Mouse (Mus musculus): ENCODE measurements around the gene Tex30. TPM values are rescaled to one million over a fixed set of nuclear protein-coding genes. Genes with fewer than 3 reads are reported as not detected.
A peak's percentile ranks its signal among the peaks of the same experiment; 100 is the strongest.
"Not testable (repeated sequence)": the region's sequence is repeated elsewhere in the genome, so short reads cannot be mapped to it uniquely, and the experiment has no call there.

Tex30 gene
- total RNA-seq, 2 experiments from 2014 or later: 10.0 to 11.0 TPM

DNA sequence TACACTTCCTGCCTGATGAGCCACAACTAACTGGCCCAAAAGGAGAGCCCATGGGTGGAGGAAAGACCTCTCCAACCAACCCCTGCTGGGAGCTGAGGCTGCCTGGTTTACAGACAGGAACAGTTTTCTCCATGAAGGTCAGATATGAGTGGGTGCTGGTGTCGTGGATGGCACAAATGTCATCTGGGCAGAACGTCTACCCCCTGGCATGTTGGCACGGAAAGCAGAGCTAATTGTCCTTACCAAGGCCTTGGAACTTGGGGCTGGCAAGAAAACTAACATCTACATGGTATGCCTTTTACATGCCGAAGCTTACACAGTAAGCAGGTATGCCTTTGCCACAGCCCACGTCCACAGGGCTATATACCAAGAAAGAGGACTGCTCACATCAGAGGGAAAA is 56.6 kb downstream of the Tex30 start:
- not testable (repeated sequence) for DNase-seq
- intact Hi-C loops (cut with DNase I): loop anchor here (10.0 kb wide), 1 partner anchor 281 kb away; no protein-coding TSS in a partner anchor

DNA sequence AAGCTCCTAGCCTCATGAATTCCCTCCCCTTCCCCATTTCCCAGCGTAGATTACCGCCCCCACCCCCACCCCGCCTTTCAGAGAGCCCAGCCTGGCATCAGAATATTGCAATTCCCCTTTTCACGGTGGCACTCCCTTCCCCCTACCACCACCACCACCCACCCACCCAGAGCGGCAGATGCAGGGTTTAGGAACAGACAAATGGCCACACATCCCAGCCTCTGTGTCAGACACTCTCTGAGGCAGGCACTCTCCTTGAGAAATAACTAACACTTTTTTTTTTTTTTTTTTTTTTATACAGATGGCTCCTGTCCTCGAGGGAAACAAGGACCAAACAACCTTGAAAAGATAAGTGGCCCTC is 59.7 kb downstream of the Tex30 start:
- intact Hi-C loops (cut with DNase I): loop anchor here (10.0 kb wide), 1 partner anchor 278 kb away; no protein-coding TSS in a partner anchor
- DNase-seq: no peak

DNA sequence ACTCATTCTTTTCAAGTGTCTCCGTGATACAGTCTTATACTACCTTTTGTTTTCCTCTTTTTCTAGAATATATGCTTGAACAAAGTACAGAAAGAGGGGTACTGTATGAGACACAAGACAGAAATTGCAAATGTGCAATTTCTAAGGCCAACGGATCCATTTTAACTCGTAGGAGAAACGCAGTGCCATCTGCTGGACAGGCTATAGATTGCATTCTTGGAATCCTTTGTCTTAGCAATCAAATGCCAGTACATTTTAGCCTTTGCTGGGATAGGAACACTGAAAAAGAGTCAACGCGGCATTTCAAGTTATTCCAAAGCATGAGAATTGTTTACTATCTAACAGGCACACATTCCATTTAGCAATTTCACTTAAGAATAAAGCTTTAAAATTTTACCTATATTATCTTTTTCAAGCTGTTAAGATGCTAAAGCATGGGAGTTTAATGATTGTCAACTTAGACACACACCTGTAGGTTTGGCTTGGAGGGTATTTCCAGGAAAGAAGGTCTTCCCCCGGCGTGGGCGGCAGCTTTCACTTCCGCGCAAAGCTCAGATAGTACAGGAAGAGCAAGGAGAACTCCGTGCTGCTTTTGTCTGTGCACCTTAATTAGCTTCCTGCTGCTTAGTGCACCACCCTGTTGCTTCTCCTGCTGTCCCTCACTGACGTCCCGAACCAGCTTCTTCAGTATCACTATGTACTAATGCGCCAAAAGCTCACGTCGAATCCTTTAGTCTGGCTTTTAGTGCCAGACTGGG is 60.3 kb downstream of the Tex30 start:
- intact Hi-C loops (cut with DNase I): loop anchor here (10.0 kb wide), 1 partner anchor 277 kb away; no protein-coding TSS in a partner anchor
- DNase-seq: peak; percentile 62

Other genes starting within 250 kb of the Tex30 start
- 10 to 100 TPM; 62.0 to 64.2 TPM for gene Tpp2, start 168.8 kb downstream of the Tex30 start, total RNA-seq (2021)
- gene Mettl21c, start 82.4 kb downstream of the Tex30 start, total RNA-seq (2021): 1 to 10 TPM in 1 of 2 experiments, under 1 TPM in 1; 0.97 to 2.0 TPM
- not detected for gene Gm8251, start 40.5 kb downstream of the Tex30 start, total RNA-seq (2021)
- gene Kdelc1, start 16.4 kb upstream of the Tex30 start, total RNA-seq (2021): 10 to 100 TPM; 14.3 to 14.9 TPM
- gene Bivm, start 16.5 kb upstream of the Tex30 start, total RNA-seq (2021): 10 to 100 TPM; 51.7 to 55.0 TPM
- 10 to 100 TPM; 25.0 to 25.3 TPM for gene Ercc5, start 45.3 kb upstream of the Tex30 start, total RNA-seq (2021)
- gene Mettl21e, start 116.5 kb upstream of the Tex30 start, total RNA-seq (2021): not detected

All from left cerebral cortex, postnatal 4 days (tissue).